Comparison of ENCODE assay signal across 26 mouse cellular contexts in genomic region chr9:15971393-15971792, GRCm38 (mm10).
DNase-seq lines count a peak whose midpoint lies in the region.
"Had no signal": no experiment of that assay in that cellular context is flagged by ENCODE, and none has a peak within 500 bp of the region (broad histone marks: within the 10 kb centered on the region; RNA-seq: fewer than 3 reads in every experiment).

No protein-coding gene starts in this region.

- H3K27me3 ChIP-seq in heart, embryonic 10.5 days (ENCODE audit: insufficient read depth, poor library complexity, severe bottlenecking): no peaks in the 10 kb centered on the region
- H3K27me3 ChIP-seq in forebrain, embryonic 10.5 days (ENCODE audit: poor library complexity, severe bottlenecking): no peaks in the 10 kb centered on the region
- H3K27me3 ChIP-seq: CH12.LX; embryonic facial prominence, embryonic 12.5 days; forebrain, embryonic 12.5 days; hindbrain, embryonic 12.5 days; intestine, embryonic 15.5 days; limb, embryonic 12.5 days had no signal

- no peaks in the 10 kb centered on the region for H3K4me1 ChIP-seq in heart, embryonic 10.5 days
- H3K4me1 ChIP-seq in forebrain, embryonic 10.5 days: no peaks in the 10 kb centered on the region
- H3K4me1 ChIP-seq: embryonic facial prominence, embryonic 12.5 days; forebrain, embryonic 12.5 days; hindbrain, embryonic 12.5 days; intestine, embryonic 15.5 days; limb, embryonic 12.5 days had no signal

- no peaks in the 10 kb centered on the region for H3K9me3 ChIP-seq in heart, embryonic 10.5 days
- H3K9me3 ChIP-seq in forebrain, embryonic 10.5 days: no peaks in the 10 kb centered on the region
- H3K9me3 ChIP-seq: embryonic facial prominence, embryonic 12.5 days; forebrain, embryonic 12.5 days; hindbrain, embryonic 12.5 days; intestine, embryonic 15.5 days; limb, embryonic 12.5 days had no signal

- no peak overlapping the region for H3K27ac ChIP-seq in heart, embryonic 10.5 days
- H3K27ac ChIP-seq in forebrain, embryonic 10.5 days: no peak overlapping the region
- H3K27ac ChIP-seq: embryonic facial prominence, embryonic 12.5 days; forebrain, embryonic 12.5 days; hindbrain, embryonic 12.5 days; hindbrain, postnatal 0 days; intestine, embryonic 15.5 days; layer of hippocampus, adult 2 months; left cerebral cortex, adult 2 months; limb, embryonic 12.5 days had no signal

- no peak overlapping the region for H3K4me3 ChIP-seq in heart, embryonic 10.5 days
- H3K4me3 ChIP-seq in forebrain, embryonic 10.5 days: no peak overlapping the region
- H3K4me3 ChIP-seq: embryonic facial prominence, embryonic 12.5 days; forebrain, embryonic 12.5 days; hindbrain, embryonic 12.5 days; intestine, embryonic 15.5 days; layer of hippocampus, adult 2 months; left cerebral cortex, adult 2 months; limb, embryonic 12.5 days had no signal

- peak; percentile 3 for DNase-seq in heart, embryonic 10.5 days (ENCODE audit: low spot score)
- no peak for DNase-seq in heart, adult 8-10 months (ENCODE audit: low spot score)
- peak; percentile 19 for DNase-seq in lung, postnatal 36 days
- DNase-seq in lung, postnatal 4 days: no peak
- peak; percentile 49 for DNase-seq in brain, adult 2 months (ENCODE audit: low read depth, low spot score)
- no peak for DNase-seq in forebrain, embryonic 10.5 days (ENCODE audit: extremely low spot score, low spot score)
- DNase-seq in right cerebral cortex, postnatal 25 days: no peak
- DNase-seq: adrenal gland, adult 8-10 months; cerebellum, adult 11-12 months; cerebellum, adult 9-11 months; embryo, embryonic 11 days; gastrocnemius, postnatal 10 days; heart, postnatal 36 days; kidney, adult 2 months; kidney, postnatal 36 days; midbrain, embryonic 14.5 days; thymus, postnatal 25 days had no signal

- no peaks in the 10 kb centered on the region for H3K36me3 ChIP-seq in heart, embryonic 10.5 days
- H3K36me3 ChIP-seq in forebrain, embryonic 10.5 days (replicated peaks): peaks cover 17% of the 10 kb centered on the region; the same call in 1 of the 2 replicates
- H3K36me3 ChIP-seq: embryonic facial prominence, embryonic 12.5 days; intestine, embryonic 15.5 days; limb, embryonic 12.5 days had no signal

Comparison
In these comparisons a context has a peak if more than half of its experiments do, and no peak if none do; other contexts are left out.
1. DNase-seq: peak in heart, embryonic 10.5 days (single experiment), lung, postnatal 36 days (single experiment) and brain, adult 2 months (single experiment); none in heart, adult 8-10 months (single experiment), lung, postnatal 4 days (0 of 2), forebrain, embryonic 10.5 days (single experiment) and right cerebral cortex, postnatal 25 days (single experiment).